17 mouse cellular contexts compared by ENCODE assay signal in the genomic region with DNA sequence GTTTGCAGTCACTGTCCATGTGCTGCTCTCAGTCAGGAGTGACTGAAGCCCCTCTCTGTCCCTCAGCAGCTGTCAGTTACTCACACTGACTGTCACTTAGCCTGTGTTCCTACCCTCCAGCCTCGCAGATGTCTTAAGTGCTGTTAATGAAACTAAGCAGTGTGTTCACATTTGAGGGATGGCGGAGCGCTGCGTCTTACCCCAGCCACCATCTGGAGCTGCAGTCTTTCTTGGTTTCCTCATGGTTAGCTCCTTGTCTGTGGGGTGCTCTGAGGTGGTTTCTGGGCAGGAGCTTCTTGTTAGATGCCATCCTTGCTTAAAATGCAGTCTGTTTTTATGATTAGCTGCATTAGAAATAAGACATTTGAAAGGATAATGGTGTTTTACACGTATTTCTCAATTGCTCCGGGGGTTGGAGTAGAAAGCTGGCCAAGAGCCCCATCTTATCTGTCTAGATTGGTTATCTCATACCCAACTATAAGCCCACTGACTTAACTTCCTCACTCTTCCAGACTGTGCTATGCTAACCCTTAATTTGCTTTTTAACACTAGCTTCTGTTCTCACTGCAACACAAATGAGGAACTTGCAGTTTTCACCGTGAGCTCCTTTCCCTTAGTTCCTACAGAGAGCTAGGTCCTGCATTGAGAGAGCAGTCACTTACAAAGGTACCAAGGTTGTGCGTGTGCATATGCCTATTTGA. TPM values are rescaled to one million over a fixed set of nuclear protein-coding genes. Genes with fewer than 3 reads are reported as not detected.
DNase-seq lines count a peak whose midpoint lies in the region; ATAC-seq and TF ChIP-seq lines count a peak whose summit lies in the region.
"Had no signal": no experiment of that assay in that cellular context is flagged by ENCODE, and none has a peak within 500 bp of the region (broad histone marks: within the 10 kb centered on the region; RNA-seq: fewer than 3 reads in every experiment).

No protein-coding gene starts in this region.

- DNase-seq in layer of hippocampus, adult 8-10 months (ENCODE audit: low spot score in 2 of 2) = peak; percentile 36 to 38
- DNase-seq in layer of hippocampus, postnatal 36 days = no peak
- DNase-seq in thymus, postnatal 14 days = peak; percentile 10
- no peak for DNase-seq in thymus, postnatal 36 days
- DNase-seq in cerebellum, postnatal 14 days = no peak
- DNase-seq: adrenal gland, postnatal 36 days; cerebellum, adult 9-11 months; gastrocnemius, postnatal 14 days; kidney, adult 9 months had no signal

- no peak for TF ChIP-seq CTCF in bone marrow, adult 2 months (IDR thresholded peaks at IDR 0.05; ENCODE audit: control insufficient read depth, insufficient read depth, low read length)

- no peak for TF ChIP-seq POLR2A in bone marrow, adult 2 months (IDR thresholded peaks at IDR 0.05; ENCODE audit: borderline replicate concordance, control insufficient read depth, low read depth, low read length)

- no peaks in the 10 kb centered on the region for H3K9me3 ChIP-seq in kidney, embryonic 16.5 days (ENCODE audit: low read length)
- H3K9me3 ChIP-seq: midbrain, embryonic 10.5 days; neural tube, embryonic 15.5 days had no signal

- H3K27ac ChIP-seq in bone marrow, adult 2 months (ENCODE audit: control insufficient read depth, insufficient read depth, low read depth, low read length, poor library complexity) = peak overlapping the region; percentile 68
- no peak overlapping the region for H3K27ac ChIP-seq in kidney, embryonic 16.5 days (ENCODE audit: low read length)
- H3K27ac ChIP-seq: hindbrain, postnatal 0 days; midbrain, embryonic 10.5 days; neural tube, embryonic 15.5 days had no signal

- WGBS in bone marrow, adult 2 months = 23% methylated on average over 8 of the region's 8 CpGs
- whole genome bisulfite sequencing in kidney, embryonic 16.5 days = 91% methylated on average over 8 of the region's 8 CpGs

- peaks cover 4% of the 10 kb centered on the region; the same call in 1 of the 2 replicates for H3K36me3 ChIP-seq in kidney, embryonic 16.5 days (ENCODE audit: insufficient read depth, low read length)

- peaks cover 3% of the 10 kb centered on the region for H3K4me1 ChIP-seq in bone marrow, adult 2 months (ENCODE audit: control insufficient read depth, insufficient read depth, low read length)
- H3K4me1 ChIP-seq in kidney, embryonic 16.5 days (ENCODE audit: insufficient read depth, low read length) = no peaks in the 10 kb centered on the region
- H3K4me1 ChIP-seq: midbrain, embryonic 10.5 days had no signal

- H3K4me2 ChIP-seq in kidney, embryonic 16.5 days (replicated peaks; ENCODE audit: low read depth, low read length) = no peak overlapping the region
- H3K4me2 ChIP-seq: neural tube, embryonic 15.5 days had no signal

- H3K9ac ChIP-seq in kidney, embryonic 16.5 days (replicated peaks; ENCODE audit: low read length) = no peak overlapping the region
- H3K9ac ChIP-seq: neural tube, embryonic 15.5 days had no signal

- no peak overlapping the region for H3K4me3 ChIP-seq in bone marrow, adult 2 months (replicated peaks; ENCODE audit: control insufficient read depth, low read depth, low read length)
- H3K4me3 ChIP-seq in kidney, embryonic 16.5 days (ENCODE audit: low read length) = no peak overlapping the region
- H3K4me3 ChIP-seq: midbrain, embryonic 10.5 days; neural tube, embryonic 15.5 days had no signal

- no peaks in the 10 kb centered on the region for H3K27me3 ChIP-seq in kidney, embryonic 16.5 days (ENCODE audit: insufficient read depth, low read length)
- H3K27me3 ChIP-seq: neural tube, embryonic 15.5 days had no signal

- ATAC-seq in monocyte, adult 5-6 weeks (replicated peaks; ENCODE audit: insufficient number of reproducible peaks, low FRiP score, low TSS enrichment, poor library complexity, severe bottlenecking) = peak; percentile 61
- no peak for ATAC-seq in kidney, embryonic 16.5 days (ENCODE audit: low FRiP score, low TSS enrichment)
- ATAC-seq: activated CD4-positive, CD25-positive, alpha-beta regulatory T cell, adult 4 months; CD4-positive, CD25-positive, alpha-beta regulatory T cell, adult 4 months; hindbrain, postnatal 0 days had no signal

RNA-seq across cellular contexts. Expression of a gene that starts 19.0 kb away (rescaled TPM):
- 100 to 1,000 TPM in 3 of 4 experiments, 10 to 100 TPM in 1; 99.5 to 121 (median 101) TPM for total RNA-seq in layer of hippocampus, adult 8-10 months (2022)
- total RNA-seq in layer of hippocampus, postnatal 36 days (2021) = 10 to 100 TPM; 97.4 to 98.6 TPM
- polyA plus RNA-seq in bone marrow, adult 2 months (2011; ENCODE audit: insufficient read depth, insufficient read length, low replicate concordance, missing spikeins) = 8.3 and 10.7 TPM in 2 replicates
- total RNA-seq in monocyte, adult 5-6 weeks (2017) = 9.0 to 22.1 TPM (median 12.4 TPM) in 3 replicates
- 37.7 and 38.7 TPM in 2 replicates for polyA plus RNA-seq in kidney, embryonic 16.5 days (2015; fragmentation: Nextera tagmentation; extraction: Ambion mirVana)

RNA-seq across cellular contexts. Expression of a gene that starts 47.1 kb away (rescaled TPM):
- total RNA-seq in layer of hippocampus, adult 8-10 months (2022) = 10 to 100 TPM; 10.7 to 14.4 (median 11.0) TPM
- total RNA-seq in layer of hippocampus, postnatal 36 days (2021) = 10 to 100 TPM in 1 of 2 experiments, 1 to 10 TPM in 1; 9.7 to 13.8 TPM
- 5.0 and 6.6 TPM in 2 replicates for polyA plus RNA-seq in bone marrow, adult 2 months (2011; ENCODE audit: insufficient read depth, insufficient read length, low replicate concordance, missing spikeins)
- 1.7 to 7.1 TPM (median 6.1 TPM) in 3 replicates for total RNA-seq in monocyte, adult 5-6 weeks (2017)
- 29.6 and 32.4 TPM in 2 replicates for polyA plus RNA-seq in kidney, embryonic 16.5 days (2015; fragmentation: Nextera tagmentation; extraction: Ambion mirVana)

RNA-seq across cellular contexts. Expression of a gene that starts 55.9 kb away (rescaled TPM):
- 10 to 100 TPM; 46.2 to 62.8 (median 53.4) TPM for total RNA-seq in layer of hippocampus, adult 8-10 months (2022)
- 10 to 100 TPM; 53.5 to 54.3 TPM for total RNA-seq in layer of hippocampus, postnatal 36 days (2021)
- polyA plus RNA-seq in bone marrow, adult 2 months (2011; ENCODE audit: insufficient read depth, insufficient read length, low replicate concordance, missing spikeins) = 7.6 and 20.4 TPM in 2 replicates
- total RNA-seq in monocyte, adult 5-6 weeks (2017) = 5.8 to 10.3 TPM (median 7.0 TPM) in 3 replicates
- 15.8 and 20.7 TPM in 2 replicates for polyA plus RNA-seq in kidney, embryonic 16.5 days (2015; fragmentation: Nextera tagmentation; extraction: Ambion mirVana)

Comparison
In these comparisons a context has a peak if more than half of its experiments do, and no peak if none do; other contexts are left out.
1. DNase-seq: peak in layer of hippocampus, adult 8-10 months (2 of 2) and thymus, postnatal 14 days (single experiment); none in layer of hippocampus, postnatal 36 days (0 of 2), thymus, postnatal 36 days (0 of 2) and cerebellum, postnatal 14 days (0 of 2).